Comparison of ENCODE assay signal across 36 mouse cellular contexts in genomic region chr2:34909719-34910118, GRCm38 (mm10). TPM values are rescaled to one million over a fixed set of nuclear protein-coding genes. Genes with fewer than 3 reads are reported as not detected.
"Had no signal": no experiment of that assay in that cellular context is flagged by ENCODE, and none has a peak within 500 bp of the region (broad histone marks: within the 10 kb centered on the region; RNA-seq: fewer than 3 reads in every experiment).

No protein-coding gene starts in this region.

- DNase-seq: heart, postnatal 10 days; heart, postnatal 14 days; heart, postnatal 36 days; heart, postnatal 4 days; kidney, adult 11 months; kidney, adult 18-20 months; kidney, adult 2 months; kidney, adult 8-10 months; kidney, adult 9 months; kidney, postnatal 10 days; kidney, postnatal 14 days; kidney, postnatal 25 days; kidney, postnatal 36 days; kidney, postnatal 4 days; layer of hippocampus, adult 9-11 months; layer of hippocampus, postnatal 36 days had no signal

- H3K9me3 ChIP-seq: heart, embryonic 10.5 days; heart, embryonic 13.5 days; heart, embryonic 15.5 days; hindbrain, embryonic 10.5 days; hindbrain, embryonic 12.5 days; hindbrain, embryonic 13.5 days; hindbrain, embryonic 15.5 days; intestine, embryonic 15.5 days; kidney, embryonic 15.5 days had no signal

- H3K4me2 ChIP-seq: heart, embryonic 11.5 days; heart, embryonic 13.5 days; heart, embryonic 15.5 days; hindbrain, embryonic 12.5 days; hindbrain, embryonic 13.5 days; hindbrain, embryonic 14.5 days; hindbrain, embryonic 15.5 days; intestine, embryonic 15.5 days; kidney, embryonic 15.5 days had no signal

- H3K27ac ChIP-seq: heart, embryonic 10.5 days; heart, embryonic 13.5 days; heart, embryonic 15.5 days; hindbrain, embryonic 10.5 days; hindbrain, embryonic 12.5 days; hindbrain, embryonic 13.5 days; hindbrain, embryonic 14.5 days; hindbrain, embryonic 15.5 days; hindbrain, postnatal 0 days; intestine, embryonic 15.5 days; kidney, embryonic 15.5 days; kidney, postnatal 0 days; layer of hippocampus, adult 2 months had no signal

- H3K36me3 ChIP-seq: heart, embryonic 10.5 days; heart, embryonic 13.5 days; heart, embryonic 15.5 days; hindbrain, embryonic 10.5 days; hindbrain, embryonic 12.5 days; hindbrain, embryonic 13.5 days; hindbrain, embryonic 15.5 days; intestine, embryonic 15.5 days had no signal

- ATAC-seq: hindbrain, embryonic 16.5 days; hindbrain, postnatal 0 days; inflammation-experienced regulatory T-cells, adult 6 months; intestine, embryonic 15.5 days; intestine, embryonic 16.5 days; intestine, postnatal 0 days had no signal

- H3K4me3 ChIP-seq: heart, embryonic 10.5 days; heart, embryonic 13.5 days; heart, embryonic 15.5 days; hindbrain, embryonic 10.5 days; hindbrain, embryonic 12.5 days; hindbrain, embryonic 13.5 days; hindbrain, embryonic 15.5 days; intestine, embryonic 15.5 days; kidney, embryonic 15.5 days; layer of hippocampus, adult 2 months had no signal

- H3K27me3 ChIP-seq: intestine, embryonic 15.5 days had no signal

- H3K9ac ChIP-seq: heart, embryonic 13.5 days; heart, embryonic 15.5 days; hindbrain, embryonic 12.5 days; hindbrain, embryonic 13.5 days; hindbrain, embryonic 14.5 days; hindbrain, embryonic 15.5 days; intestine, embryonic 15.5 days; kidney, embryonic 15.5 days had no signal

RNA-seq across cellular contexts. Expression of gene Cutal, which starts 35.5 kb away (rescaled TPM):
- total RNA-seq: hematopoietic stem cell, adult 5-6 weeks had no signal
- polyA plus RNA-seq: hindbrain, embryonic 10.5 days; hindbrain, embryonic 11.5 days; hindbrain, embryonic 13.5 days; inflammation-experienced regulatory T-cells, adult 6 months had no signal
